Mouse (Mus musculus) frontal cortex, postnatal 10 days (tissue): ENCODE data around the gene Trim42.

ENCODE experiments used
- DNase-seq, 2 experiments: peaks; one replicate each; pipeline ENCODE4 v3.0.0; 2022; ENCODE audit warnings: low spot score in 2 of 2, mixed read lengths in 1 of 2

Gene Trim42

DNA sequence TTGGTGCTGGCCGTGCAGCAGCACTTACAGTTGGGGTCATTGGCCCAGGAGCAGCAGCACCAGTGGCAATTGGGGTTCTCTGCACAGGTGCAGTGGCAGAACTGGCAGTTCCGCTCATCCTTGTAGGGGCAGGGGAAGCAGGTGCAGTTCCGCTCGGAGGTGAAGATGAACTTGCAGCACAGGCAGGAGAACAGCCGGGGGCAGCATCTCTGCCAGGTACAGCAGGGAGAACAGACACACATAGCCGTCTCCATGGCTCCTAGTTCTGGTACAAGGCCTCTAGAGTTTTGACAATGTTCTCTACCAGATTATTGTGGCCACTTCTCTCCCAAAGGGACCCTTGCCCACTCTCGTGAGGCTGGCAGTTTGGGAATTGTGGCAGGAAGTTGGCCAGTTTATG lies at the start of gene Trim42:
TSS of gene Trim42 (minus strand) at position 368 of the 400 bp plus-strand sequence.
- DNase-seq, result no peak

DNA sequence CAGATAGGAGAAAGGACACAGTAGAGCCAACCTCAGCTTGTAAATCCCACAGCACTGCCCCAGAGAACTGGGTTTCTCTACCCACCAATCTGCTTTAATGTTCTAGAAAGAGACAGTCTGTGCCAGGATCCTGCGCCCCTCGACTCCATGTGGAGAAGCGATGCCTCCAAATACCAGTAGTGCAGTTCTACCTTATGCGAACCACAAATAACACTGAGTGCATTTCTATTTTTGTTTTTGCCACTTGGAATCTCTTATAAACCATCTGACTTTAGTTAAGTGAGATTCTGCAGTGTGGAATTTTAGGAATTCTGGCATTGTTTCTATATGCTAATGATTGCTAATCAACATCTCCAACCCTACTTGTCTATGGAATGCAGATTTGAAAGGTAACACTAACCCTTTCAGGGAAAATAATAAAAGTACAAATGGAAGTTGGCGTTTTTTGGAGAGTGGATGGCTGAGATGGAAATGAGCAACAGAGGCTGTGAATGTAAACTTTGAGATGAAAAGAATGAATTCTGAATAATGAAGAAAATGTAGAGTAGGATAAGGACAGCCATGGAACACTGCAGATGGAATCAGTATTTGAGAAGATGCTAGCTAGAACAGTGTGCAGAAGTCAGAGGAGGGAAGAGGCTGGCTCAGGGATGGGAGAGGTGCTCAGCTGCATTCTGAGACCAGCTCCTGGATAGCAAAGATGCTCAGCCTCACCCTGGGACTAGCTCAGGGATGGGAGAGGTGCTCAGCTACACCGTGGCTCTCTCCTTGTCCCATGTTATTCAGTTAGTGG lies 45.3 kb upstream of the Trim42 start:
- no peak for DNase-seq

DNA sequence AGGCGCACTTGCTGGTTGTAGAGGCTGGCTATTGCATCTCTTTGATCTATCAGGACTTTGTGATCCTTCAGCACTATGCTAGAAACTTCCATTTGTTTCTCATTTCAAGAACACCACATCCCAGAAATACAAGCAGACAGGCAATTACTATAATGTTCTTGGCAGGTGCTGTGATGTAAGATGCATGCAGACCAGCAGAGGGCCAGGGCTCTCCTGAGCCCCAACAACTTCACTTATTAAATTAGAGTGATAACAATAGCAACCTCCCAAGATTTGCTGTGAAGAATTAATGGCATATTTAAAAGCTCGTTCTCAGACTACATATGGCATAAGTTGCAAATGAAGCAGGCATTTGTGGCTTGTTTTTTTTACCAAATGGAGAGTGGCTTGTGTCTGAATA lies 38.4 kb upstream of the Trim42 start:
- DNase-seq, result no peak

DNA sequence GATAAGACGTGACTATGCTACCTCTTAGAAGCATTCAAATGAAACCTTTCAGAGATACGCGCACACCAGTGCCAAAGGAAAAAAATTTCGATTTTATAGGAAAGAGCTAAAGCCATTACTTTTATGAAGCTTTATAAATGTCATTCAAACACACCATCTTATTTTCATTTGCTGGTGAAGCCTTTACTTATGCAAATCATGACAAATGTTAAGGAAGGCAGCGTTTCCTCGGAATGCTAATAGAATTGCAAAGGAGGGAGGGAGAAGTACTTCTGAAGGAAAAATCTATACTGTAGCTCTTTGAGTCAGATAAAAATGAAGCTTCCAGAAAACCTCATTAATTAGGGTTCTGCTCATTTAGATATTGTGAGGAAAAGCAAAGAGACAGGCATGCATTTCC lies 13.3 kb downstream of the Trim42 start:
- no peak for DNase-seq

DNA sequence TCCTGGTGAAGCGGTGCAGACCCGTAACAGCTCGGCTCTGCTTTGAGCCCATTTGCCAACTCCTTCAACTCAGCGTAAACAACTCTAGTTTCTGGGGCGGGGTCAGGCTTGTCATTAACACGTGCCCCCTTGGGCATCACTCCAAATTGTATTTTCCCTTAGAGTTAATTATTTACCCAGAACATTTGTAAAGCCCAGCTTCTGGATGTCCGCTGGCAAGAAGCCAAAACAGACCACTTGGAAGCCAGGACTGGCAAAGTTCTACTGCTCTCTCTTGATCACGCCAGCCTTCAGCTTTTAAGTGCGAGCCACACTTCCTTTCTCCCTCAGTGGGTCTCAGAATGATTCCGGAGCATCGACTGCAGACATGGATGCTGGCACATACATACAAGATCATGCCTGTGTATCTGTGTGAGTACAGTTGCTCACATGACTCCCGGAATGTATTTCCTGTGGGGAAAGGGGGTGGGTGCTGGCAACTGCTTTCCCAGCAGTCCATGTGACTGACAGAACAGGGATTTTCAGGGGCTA lies 24.9 kb downstream of the Trim42 start:
- DNase-seq, result no peak

DNA sequence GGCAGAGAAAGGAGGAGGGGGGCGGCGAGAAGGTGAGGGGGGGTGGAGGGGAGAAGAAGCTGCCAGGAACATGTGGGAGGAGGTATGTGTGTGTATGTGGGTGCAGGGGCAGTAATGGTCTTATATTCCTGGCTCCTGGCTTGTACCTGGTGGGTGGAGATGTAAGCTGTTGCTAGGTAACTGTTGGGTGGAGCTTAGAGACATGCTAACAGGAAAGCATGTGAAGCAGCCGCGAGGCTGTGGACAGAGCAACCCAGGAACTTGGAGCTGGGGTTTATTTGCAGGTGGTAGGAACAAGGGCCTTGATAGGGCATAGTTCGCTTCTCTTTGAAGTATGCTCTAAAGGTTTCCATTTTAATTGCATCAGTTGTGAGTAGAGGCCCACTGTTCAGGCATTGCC lies 28.0 kb downstream of the Trim42 start:
- no peak for DNase-seq

DNA sequence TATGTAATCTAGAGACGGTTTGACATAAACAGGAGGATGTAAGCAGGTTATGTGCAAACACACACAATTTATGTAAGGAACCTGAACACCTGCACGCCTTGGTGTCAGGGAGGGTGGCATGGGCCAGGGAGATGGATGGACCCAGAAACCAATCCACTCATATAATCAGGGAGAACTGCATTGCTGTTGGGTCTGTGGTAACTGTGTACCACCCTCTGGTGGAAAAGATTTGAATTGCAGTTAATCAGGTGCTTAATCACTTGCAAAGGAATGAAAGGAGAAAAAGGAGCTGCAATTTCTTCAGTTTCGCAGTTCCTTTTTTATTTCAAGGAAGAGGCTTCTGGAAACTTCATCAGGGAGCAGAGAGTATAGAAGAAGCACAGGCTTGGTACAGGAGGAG lies 46.9 kb downstream of the Trim42 start:
- no peak for DNase-seq

DNA sequence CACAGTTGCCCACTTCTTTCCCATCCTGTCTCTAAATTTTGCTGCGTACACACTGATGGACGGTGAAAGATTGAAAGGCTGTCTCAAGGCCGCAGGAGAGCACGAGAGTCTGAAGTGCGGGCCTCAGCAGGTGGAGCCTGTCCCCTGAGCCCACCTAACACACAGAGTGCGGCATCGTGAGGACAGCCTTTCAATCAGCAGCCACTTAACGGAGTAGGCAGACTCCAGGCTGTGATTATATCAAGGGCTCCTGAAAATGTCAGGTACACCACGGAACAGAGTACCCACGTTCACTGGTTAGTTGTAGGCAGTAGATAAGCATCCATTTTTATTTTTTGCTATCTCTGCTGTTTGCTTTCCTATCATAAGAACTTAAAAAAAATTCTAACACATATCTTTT lies 47.6 kb downstream of the Trim42 start:
- DNase-seq, result no peak

DNA sequence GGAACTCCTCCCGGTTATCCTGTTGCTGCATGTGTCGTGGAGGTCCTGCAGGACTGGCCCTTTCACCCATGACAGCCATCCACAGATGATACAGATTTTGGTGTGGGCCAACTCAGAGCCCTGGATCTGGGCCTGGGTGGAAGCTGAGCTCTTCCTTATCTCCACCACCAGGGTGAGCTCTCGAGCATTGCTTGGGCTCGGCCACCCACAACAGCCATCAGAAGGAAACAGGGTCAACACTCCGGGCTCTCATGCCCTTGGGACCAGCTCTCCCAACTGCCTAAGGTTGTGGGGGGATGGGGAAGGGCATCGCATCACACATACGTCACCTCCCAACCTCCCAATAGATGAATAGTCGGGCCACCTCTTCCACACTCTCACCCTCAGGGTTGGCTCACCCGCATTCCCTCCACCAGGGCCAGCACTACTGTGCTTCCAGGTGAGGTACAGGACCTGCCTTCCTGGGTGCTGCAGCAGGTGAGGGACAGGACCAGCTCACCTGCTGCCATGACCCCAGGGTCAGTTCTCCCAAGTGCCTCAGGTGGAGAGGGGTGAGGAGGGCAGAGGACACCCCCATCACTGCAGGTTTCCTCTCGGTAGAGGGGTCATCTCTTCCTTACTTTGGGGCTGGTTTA lies 54.2 kb downstream of the Trim42 start:
- no peak for DNase-seq

DNA sequence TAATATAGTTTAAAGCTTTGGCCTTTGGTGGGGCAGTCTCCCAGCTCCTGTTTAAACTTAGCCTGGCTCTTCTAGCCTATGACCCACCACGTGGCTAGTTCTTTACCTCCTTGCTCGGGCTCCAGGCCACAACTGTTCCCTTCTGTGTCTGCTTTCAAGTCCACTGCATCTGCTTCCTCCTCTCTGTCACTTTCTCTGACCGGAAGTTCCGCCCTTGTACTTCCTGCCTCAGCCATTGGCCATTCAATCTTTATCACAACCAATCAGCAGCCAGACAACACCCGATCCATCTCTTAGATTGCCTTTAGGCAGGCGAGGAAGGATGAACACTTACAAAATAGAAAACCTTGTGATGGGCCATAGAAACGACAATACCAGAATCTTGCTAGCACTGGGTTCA lies 58.1 kb downstream of the Trim42 start:
- no peak for DNase-seq

DNA sequence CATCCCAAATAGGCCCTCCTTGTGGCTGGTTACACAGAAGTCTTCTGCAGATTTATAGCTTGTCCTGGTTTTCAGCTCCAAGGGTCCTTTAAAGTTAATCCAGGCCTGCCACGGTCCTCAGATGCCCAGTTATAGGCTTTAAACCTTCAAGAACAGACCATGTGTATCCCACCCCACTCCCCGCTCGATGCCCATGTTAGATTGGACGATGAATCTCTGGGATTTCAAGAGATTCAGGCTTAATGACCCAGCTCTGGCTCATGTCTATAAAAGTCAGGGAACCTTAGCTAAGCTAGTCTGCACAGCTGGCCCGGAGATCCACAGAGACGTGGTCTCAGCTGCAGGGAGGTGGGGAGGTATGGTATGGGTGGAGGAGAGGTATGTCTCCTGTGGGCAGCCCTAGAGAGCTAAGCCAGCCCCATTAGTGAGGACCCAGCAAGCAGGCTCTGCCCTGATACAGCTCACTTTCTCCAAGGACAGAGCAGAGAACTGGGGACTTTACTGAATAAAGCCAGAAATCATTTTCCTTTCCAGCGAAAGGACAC lies 60.2 kb downstream of the Trim42 start:
- no peak for DNase-seq

DNA sequence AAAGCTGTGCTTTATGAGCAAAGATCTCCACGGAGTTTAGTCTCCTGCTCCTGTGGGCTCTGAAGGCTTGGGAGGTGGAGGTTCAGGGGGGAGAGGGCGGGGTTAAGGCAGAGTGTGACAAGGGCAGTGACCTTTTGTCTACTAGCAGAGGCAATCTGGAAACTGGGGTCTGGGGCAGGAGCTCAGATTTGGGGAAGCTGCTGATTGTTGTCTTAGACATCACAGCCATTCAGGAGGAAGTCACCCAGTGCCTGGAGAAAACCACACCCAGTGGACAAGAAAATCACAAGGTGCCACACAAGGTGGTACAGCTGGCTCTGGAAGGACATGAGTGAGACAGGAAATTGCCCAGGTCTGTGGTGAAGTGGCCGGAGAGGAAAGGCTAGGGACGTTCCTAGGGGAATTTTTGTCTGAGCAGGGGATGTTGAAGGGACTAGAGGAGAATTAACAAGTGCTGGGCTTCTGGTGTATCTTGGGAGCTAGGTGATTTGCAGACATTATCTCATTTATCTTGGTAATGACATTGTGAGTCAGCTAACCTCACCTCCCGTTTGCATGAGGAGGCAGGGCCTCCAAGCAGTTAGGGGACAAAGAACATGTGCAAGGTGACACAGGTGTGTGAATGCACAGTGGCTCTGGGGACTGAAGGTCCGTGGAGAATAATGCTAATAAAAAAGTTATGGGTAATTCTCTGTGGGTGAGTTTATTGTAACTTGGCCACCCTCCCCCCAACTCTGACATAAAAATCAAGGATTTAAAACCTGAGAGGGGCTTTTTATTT lies 61.9 kb downstream of the Trim42 start:
- no peak for DNase-seq
